Mouse (Mus musculus): ENCODE measurements around the gene Tmem104.

The Tmem104 gene

DNA sequence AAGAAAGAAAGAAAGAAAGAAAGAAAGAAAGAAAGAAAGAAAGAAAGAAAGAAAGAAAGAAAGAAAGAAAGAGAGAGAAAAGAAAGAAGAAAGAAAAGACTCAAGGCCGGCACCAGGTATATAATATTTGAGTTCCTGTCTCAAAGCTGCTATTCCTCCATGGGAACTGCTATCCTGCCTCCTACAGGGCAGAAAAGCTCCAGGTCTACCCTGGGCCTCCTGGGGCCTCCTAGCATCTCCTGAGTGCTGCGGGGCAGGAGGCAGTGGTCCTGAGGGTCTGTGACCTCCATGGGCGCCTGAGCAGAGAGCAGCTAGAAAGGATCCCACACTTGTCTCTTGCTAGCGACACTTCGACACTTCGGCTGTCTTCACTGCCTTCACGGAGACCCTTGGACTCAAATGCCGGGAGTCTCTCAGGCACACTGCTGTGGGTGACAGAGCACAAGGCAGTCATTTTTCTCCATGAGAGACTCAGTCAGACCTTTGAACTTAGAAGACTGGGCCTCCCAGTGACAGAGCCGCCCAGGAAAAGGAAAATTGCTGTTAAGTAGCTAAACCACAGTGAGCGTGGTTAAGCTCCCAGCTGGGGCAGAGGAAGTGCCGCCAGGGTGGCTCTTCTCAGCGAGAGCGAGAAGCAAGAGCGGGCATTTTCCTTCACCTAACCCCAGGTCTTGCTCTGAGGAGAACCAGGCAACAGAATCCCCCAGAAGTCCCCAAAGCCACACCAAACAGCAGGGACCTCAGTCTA is 44.1 kb downstream of the Tmem104 start:
- DNase-seq (ENCODE audit: low spot score in 2 of 2): no peak

DNA sequence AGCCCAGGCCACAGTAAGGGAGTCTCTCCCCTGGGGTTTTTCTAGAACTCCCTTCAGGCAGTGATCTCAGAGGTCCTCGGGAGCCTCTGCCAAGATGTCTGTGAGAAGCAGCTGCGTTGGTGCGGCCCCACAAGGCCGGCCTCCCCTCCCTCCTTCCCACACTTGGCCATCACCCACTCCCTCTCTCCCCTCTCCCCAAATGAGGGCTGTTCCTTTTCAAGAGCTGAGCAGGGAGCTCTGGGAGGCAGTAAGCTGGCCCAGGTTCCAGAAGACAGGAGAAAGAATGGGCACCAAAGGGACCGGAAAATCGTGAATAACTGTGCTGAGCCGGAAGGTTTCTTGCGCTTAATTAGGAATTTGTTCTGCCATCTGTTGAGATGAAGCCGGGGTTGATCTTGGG is 44.6 kb downstream of the Tmem104 start:
- no peak for DNase-seq (ENCODE audit: low spot score in 2 of 2)

DNA sequence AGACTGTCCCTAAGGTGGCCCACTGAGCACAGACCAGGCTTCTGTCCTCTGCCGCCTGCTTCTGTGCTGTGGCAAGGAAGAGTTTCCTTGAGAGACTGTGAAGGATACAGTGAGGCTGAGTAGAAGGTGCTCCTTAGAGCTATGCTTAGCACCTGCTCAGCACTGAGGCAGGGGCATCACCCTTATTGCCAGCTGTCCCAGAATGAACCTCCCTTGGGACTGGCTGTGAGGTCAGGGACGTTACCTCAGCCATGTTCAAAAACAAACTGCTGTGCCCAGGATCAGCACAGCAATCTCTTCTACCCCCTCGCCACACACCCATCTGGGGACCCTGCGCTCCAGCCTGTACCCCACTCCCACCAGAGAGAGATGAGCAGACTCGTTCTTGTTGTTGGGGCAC is 45.6 kb downstream of the Tmem104 start:
- DNase-seq (ENCODE audit: low spot score in 2 of 2): no peak

DNA sequence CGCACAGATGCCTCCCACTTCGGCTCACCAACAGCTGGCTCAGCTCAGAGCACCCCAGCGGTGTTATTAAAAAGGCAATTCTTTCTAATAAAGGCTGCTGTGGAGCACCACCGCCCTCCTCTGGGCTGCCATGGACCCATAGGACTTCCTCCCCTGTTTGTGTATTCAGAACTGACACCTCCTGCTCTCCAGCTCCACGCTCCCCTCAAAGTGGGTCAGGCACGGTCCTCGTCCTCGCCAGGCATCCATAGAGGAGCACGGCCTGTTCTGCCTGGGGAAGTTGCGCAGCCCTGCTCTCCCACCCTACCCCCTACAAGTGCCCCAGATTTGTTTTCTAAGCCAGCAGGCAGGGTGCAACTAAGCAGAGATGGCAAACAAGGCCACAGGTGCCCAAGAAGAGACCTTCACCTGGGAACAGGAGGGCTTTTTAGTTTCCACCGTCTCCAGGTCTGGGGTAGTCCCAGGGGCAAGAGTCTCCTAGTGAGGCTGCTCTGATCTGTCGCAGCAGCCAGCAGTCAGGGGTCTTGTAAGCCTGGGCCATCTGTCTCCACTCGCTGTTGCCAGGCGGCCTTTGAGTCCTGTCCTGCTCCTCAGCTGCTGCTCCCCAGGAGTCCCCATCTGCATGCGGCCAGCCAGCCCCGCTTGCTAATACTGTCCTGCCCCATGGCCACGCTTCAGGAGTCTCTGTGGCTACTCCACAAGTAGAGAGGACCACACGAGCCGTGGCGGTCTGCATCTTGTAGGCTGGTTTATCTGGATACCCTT is 46.4 kb downstream of the Tmem104 start:
- no peak for DNase-seq (ENCODE audit: low spot score in 2 of 2)

DNA sequence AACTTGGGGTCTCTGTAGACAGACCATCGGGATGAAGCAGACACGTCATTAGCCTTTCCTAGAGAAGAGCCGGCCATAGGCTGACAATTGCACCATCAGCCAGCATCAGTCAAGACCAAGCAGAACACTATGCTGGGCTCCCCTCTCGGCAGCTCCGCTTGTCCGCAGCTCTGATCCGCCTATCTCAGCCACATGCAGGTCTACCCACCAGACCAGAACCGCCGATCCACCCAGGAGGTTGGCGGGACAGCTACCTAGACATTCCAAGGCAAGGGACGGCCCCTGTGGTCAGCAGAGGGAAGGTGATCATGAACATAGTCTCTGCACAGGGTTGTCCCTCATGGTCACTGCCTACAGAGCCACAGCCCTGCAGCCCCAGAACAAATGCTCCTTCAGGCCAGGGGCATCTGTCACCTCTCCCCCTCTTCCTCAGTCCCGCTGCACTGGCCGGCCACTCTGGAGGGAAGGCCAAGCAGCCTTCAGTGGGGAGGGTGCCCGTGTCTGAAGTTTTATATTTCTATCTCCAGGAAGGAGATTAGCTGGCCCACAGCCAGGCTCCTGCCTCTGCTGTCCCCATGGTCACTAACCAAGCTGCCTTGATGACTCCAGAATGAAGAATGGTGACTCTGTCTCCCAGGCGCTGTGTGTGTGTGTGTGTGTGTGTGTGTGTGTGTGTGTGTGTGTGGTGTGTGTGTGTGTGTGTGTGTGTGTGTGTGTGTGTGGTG is 47.2 kb downstream of the Tmem104 start:
- DNase-seq (ENCODE audit: low spot score in 2 of 2): no peak

DNA sequence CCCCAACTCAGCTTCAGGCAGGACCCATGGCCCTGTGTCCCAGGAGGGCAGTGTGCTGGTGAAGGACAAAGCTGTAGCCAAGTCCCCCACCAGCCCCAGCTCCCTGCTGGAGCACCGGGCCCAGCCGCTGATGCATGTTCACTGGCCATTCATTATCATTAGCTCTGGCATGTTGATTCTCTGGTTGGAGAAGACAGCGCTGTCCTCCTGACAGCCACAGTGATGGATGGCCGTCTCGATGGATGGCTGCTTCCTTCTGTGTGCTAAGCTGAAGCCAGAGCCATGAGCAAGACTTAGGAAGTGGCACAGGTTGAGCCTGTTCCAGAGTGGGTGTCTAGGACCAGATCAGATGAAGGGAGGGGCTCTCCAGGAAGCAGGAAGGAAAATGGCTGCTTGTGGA is 49.3 kb downstream of the Tmem104 start:
- DNase-seq (ENCODE audit: low spot score in 2 of 2): no peak

DNA sequence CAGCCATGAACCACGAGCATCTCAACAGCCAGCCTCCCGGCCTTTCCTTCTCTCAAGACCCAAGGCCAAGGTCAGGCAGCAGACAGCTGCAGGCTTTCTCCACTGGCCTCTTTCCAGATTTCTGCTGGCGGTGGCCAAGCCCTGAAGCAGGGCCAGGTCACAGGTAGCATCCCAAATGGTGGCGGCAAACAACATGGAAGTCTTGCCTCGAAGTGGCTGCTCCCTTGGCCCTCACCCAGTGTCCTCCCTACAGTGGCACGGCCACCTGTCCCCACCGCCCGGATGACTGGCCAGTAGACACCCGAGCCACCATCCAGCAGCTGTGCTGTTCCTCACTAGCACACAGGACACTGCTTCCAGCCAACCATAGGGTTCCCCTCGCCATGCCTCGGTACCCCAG is 54.1 kb downstream of the Tmem104 start:
- DNase-seq (ENCODE audit: low spot score in 2 of 2): no peak

DNA sequence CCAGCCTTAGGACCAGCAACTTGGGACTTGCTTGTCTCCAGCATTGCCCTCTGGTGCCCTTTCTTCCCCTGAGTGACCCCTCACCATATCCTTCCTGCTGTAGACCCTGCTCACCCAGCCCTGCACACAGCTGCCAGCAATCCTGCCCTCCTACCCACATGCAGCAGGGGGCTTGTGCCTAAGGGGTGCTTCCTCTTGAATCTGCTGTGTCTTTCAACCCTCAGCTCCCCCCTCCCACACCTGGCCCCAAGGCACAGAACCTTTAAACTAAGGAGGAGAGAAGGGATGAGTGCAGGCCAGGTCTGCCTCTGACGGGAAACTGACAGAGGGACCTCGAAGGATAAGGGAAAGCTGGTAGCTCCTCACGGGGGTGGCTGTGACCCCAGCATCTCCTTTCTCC is 55.5 kb downstream of the Tmem104 start:
- DNase-seq (ENCODE audit: low spot score in 2 of 2): no peak

DNA sequence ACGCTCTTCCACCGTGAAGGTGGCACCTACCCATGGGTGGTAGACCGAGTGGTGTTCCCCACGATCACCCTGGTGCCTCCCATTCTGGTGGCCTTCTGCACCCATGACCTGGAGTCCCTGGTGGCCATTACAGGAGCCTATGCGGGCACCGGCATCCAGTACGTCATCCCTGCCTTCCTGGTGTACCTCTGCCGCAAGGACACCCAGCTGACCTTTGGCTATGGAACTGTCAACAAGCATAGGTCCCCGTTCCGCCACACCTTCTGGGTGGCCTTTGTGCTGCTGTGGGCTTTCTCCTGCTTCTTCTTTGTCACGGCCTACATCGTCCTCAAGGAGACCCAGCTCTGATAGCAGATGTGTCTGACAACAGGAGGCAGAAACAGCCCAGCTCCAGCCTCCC is 56.5 kb downstream of the Tmem104 start:
- DNase-seq (ENCODE audit: low spot score in 2 of 2): no peak

DNA sequence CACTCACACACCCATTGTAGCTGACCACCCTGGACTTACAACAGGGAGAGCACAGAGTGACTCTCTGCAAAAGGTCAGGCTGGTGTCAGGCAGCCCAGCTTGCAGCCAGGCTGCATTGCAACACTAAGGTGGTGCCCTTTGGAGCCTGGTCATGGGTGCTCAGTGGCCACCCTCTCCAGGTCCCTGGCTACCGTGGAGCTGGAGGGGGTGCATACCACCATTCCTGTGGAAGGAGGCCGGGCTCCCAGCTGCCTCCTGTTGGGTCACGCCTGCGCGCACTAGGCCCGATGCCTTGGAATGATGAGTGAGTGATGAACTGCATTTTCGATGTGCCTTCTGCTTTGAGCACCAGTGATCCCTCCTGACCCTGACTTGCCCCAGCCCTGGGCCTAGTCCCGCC is 57.6 kb downstream of the Tmem104 start:
- no peak for DNase-seq (ENCODE audit: low spot score in 2 of 2)

DNA sequence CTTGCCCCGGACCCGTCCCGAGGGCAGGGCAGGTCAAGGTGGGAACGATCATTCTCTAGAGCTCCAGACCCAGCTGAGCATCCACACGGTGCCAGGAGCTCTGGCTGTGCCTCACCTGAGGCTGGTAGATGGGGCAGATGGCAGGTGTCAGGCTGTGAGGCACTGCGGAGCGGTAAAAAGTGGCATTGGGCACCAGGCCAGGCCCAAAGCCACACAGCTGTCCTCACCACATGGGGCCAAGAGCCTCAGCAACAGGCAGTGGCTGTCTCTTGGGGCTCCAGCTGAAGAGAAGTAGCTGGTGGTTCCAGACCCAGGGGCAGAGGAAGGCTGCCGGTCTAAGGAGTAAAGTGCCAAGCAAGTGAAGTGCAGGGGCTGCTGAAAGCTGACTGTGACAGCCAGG is 59.1 kb downstream of the Tmem104 start:
- no peak for DNase-seq (ENCODE audit: low spot score in 2 of 2)

DNA sequence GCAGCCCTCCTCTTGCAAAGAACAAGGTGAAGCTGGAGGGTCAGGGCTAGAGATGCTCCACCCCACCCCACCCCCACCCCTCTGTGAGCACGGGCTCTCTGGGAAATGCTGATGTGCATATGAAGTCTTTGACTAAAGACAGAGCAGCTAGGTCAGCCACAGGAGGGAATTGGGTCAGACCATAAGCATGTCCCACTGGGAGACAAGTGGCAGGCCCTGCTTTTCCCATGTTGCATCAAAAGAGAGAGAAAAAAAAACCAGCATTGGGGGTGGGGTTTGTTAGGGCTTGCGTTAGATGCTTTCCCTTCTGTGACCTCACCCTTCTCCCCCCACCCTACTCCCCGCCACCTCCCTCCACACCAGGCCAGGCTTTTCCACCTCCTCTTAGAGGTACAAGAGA is 60.0 kb downstream of the Tmem104 start:
- DNase-seq (ENCODE audit: low spot score in 2 of 2): no peak

DNA sequence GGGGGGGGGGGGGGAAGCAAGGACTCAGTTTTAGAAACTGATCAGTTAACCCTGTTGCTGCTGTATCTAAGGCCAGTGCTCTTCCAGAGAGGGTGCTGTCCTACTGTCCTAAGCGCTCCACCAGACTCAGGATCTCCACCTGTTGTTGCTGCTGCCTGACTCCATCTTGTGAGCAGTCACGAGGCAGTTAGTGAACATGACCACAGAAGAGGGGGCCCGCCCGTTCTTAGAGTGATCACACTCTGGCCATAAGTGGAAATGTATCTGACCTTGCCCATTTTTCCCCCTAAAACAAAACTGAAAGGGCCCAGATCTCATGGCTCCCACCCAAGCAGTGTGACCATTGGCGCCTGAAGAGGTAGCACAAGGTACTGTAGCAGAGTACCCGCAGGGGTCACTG is 60.7 kb downstream of the Tmem104 start:
- no peak for DNase-seq (ENCODE audit: low spot score in 2 of 2)

DNA sequence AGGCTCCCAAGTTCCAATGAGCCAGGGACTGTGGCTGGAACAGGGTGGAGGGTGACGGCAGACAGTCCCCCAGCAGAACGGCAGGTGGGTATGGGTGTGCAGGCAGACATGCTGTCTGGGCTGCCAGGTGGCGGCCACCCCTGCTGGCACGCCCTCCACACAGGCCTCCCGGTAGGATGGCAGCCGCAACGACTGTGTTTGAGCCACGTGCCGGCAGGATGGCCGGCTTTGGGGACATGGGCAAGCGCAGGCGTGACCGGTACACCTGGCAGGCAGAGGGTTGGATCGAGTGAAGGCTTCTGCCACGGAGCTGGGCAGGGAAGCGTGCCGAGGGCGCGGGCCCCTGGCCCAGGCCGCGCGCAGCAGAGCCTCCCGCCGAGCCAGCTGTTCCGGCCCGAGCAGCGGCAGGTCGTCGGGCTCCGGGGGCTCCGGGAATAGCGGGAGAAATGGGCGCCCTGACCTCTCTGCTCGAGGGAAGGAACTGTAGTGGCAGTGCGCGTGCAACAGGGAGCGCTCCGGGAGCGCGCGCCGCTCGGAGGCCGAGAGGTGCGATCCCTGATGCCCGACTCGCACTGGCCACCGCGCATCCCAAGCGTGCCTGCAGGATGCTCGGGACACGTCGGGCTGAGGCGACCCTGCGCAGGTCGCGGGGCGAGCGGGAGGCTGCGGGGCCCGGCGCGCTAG is 62.6 kb downstream of the Tmem104 start:
- DNase-seq (ENCODE audit: low spot score in 2 of 2): no peak

DNA sequence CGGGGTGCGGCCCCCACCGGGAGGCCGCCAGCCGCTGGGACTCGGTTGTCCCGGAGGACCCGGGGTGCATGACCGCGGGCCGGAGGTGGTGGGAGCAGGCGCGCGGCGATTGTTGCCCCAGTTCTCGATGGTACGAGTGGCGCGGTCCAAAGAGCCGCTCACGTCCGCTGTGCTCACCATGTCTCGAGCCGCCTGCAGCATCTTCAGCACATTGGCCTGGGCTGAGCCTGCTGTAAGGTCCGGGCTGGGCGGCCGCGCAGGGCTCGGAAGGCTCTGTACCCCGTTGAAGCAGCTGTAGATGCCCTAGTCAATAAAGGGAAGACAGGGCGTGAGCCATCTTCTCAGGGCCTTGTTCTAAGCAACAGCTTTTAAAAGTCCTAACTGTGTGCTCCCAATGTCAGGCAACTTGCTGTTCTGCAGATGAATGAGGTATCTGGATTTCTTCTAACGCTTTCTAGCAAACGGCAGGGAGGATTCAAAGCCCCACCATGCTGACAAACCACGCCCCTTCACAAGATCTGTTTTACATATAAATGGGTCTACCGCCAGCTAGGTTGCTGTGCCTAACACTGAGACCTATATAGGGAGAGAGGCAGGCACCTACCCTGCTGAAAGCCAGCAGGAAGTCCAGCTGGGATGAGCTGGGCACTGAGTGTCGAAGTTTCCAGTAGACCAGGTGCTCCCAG is 63.3 kb downstream of the Tmem104 start:
- no peak for DNase-seq (ENCODE audit: low spot score in 2 of 2)

DNA sequence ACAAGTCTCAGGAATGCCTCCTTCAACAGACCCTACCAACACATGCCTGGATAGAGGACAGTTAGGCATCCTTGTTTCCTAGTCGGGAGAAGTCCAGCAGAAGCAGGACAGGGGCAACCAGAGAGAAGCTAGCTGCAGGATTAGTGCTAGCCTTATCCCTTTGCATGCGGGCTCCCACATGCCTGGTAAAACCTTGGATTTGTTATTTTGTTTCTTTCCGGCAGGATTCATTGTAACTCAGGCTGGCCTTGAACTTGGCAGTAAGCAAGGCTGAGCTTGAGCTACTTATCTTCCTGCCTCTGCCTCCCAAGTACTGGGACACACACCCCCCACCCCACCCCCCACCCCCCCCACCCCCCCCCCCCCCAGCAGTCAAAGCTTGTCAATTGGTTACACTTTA is 64.0 kb downstream of the Tmem104 start:
- DNase-seq (ENCODE audit: low spot score in 2 of 2): no peak

DNA sequence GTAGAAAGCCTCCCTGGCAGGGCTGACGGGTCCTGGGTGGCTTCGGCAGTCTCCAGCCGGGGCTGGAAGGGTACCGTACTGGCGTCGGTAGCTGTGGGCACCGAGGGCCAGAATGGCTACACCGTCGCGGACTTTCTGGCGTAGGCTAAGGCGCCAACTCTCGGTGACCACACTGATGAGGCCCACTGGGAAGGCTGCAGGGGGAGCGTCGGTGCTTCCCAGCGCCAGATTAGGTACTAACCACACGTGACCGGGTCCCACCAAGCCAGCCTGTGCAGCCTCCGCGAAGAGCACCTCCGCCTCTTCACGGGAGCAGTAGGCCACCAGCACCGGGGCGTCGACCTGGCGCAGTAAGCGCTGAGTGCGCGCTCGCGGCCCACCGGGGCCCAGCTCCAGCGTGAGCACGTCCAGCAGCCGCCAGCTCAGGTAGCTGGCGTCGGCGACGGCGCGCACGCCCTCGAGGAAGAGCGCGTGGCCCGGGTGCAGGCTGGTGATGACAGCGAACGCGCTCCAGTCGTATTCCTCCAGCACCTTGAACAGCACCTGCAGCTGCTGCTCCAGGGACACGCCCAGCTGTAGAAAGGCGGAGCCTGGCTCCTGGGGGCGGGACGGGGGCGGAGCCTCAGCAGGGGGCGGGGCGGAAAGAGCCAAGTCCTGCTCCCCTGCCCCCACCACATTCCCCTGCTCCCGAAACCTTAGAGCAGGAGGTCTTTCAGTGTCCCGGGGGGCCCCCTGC is 70.7 kb downstream of the Tmem104 start:
- DNase-seq (ENCODE audit: low spot score in 2 of 2): no peak

DNA sequence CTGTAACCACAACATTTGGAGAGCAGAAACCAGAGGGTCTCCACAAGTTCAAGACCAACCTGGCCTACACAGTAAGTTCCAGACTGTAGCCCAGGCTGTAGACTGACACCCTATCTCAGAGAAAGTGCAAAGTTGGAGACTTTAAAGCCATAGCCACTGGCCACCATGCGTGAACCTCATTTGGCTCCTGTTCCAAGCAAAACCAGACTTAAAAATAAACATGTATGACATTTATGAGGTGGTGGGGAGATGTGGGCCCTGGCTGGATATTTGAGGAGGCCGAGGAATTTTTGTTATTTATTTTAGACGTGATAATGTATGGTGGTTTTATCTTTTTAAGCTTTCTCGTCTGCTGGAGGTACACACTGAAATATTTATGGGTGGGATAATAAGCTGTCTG is 71.8 kb downstream of the Tmem104 start:
- DNase-seq (ENCODE audit: low spot score in 2 of 2): no peak

DNA sequence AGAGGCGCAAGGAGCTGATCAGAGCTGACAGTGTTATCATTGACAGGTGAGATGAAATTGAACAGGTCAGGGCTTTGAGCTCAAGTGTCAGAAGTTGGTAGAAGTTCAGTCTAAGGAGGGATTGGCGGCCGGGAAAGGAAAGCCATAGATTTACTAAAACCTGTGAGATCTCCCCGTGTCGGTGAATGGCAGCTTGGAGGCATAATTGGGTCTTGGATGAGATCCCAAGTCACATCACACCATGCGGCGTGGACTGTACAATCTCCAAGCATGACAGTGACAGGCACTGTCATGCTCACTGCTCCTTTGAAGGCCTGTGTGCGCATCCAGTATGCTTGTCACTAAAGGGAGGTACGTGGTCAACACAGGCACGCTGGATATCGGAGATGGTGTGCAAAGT is 75.7 kb downstream of the Tmem104 start:
- DNase-seq (ENCODE audit: low spot score in 2 of 2): no peak

DNA sequence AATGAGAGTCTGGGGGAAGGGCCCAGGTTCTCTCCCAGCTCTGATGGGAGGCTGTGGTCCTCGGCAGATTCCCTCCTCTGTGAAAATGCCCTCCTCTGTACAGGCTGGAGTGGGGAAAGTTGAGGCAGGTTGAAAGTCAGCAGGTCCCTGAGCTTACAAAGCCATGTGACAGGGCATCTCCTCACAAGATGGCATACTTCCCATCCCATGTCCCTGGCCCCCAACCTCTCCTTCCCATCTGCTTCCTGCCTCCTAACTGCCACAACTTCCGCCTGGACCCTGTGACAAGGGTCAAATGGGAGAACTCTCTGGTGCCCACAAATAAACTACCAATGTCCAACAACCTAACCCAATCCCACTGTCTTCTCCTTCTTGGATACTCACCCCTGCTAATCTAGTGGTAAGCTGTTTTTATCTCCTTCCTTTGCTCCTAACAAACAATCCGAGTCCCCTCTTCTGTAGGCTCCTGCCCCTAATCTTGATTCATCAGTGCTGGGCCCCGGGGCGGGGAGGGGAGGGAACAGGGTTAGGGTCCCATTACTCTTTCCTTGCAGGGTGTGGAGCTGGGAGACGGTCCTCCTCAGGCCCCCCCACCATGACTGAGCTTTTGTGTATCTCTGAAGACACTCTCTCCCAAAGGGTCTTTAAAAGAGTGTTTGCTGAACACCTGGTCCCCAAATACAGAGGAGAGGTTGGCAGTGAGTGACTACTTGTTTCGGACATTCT is 77.0 kb downstream of the Tmem104 start:
- DNase-seq (ENCODE audit: low spot score in 2 of 2): no peak

Data from urinary bladder, postnatal 4 days (tissue).